Mouse (Mus musculus): ENCODE data around the gene Brca1. TPM values are rescaled to one million over a fixed set of nuclear protein-coding genes. Genes with fewer than 3 reads are reported as not detected.

Brca1 gene
- total RNA-seq (2023), result 7.2 to 8.9 TPM (median 8.0 TPM) in 4 replicates

DNA sequence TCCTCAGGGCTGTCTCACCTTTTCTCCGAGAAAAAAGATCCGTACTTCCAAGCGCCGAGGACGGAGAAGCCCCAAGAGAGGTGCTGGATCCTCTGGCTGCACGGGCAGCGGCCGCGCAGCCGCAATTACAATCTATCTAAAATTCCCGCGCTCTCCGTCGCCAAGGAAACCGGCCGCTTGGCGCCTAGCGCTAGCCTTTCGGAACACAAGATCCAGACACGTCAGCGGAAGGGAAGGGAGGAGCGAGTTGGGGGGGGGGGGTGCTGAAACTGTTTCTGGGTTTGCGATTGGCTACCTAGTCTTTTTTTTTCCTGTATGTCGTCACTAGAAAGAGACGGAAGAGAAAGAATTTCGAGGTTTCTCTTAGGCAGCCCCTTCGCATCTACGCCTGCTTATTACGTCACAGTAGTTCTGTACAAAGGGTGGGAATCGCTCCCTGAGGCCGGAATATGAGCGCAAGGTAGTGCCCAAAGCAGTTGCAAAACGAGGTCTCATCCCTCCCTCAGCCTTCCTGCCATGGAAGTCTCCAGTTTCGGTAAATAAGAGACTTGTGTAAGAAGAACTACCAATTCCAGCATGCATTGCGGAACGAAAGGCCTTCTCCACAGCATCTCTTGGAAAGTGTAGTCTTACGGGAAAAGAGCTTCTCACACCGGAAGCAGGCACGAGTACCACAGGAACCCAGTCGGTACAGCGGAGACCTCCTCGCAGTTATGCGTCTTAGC is at the start of gene Brca1, which contains the start of gene Nbr1:
Gene Brca1 (minus strand): TSS at position 205 of the 725 bp plus-strand sequence.
Gene Nbr1 (plus strand): TSS at position 399 of the 725 bp plus-strand sequence.

DNA sequence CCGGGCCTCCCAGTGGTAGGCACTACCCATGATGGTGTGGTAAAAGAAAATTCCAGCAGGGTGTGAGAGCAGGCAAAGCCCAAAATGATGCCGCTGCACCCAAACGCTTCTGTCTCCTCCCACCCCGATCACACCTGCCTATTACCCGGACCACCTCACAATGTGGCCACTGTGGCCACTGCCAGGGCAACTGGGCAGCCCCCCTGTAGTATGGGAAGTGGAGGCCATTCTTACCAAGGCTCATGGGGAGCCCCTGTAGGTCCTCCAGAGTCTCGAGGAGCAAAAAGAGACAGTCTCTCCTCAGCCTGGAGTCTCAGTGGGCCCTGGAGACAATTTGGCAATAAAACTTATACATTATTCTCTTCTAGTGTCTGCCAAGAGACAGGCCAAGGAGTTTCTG is 47.4 kb upstream of the Brca1 start, which contains the start of gene Gm11634:
Gene Gm11634 (minus strand): TSS at position 101 of the 400 bp plus-strand sequence.

DNA sequence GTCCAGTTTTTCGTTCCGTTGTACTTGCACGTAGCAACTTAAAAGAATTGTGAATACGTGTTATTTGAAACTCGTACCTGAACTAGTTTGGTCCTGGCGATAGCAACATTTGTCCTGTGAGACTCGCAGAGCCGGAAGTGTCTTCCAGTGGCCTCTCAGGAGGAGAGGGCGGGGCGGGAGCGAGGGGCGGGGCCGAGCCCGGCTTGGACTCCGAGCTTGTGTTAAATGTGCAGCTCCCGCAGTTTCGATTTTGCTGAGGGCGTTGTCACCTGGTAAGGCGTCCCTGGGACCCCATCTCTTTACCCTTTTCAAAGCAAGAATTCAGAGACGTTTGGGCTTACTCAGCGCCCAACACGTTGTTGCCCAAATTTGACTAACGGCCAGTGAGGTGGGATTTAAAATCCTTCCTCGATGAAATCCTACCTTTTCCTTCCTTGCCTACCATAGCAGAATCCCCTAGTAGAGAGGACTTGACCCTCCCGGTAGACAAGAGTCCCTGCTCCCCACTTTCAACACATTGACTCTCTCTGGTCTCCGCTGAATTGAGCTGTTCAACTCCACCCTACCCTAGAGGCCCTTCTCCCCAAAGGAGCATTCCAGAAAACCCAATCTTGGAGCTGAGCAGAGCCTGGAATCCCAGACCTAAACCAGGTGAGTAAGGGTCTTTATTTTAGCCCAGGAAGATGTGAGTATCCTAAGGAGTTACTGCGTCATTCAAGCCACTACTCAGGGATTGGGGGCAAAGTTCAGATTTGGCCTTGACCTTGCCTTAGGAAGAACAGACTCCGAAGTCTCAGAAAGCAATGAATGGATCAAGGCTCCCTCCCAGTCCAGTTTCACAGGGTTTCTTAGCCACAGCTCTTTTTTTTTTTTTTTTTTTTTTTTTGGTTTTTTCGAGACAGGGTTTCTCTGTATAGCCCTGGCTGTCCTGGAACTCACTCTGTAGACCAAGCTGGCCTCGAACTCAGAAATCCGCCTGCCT is 30.6 kb upstream of the Brca1 start, which contains the start of gene Tmem106a:
Gene Tmem106a (plus strand): TSS at position 189 of the 982 bp plus-strand sequence.

DNA sequence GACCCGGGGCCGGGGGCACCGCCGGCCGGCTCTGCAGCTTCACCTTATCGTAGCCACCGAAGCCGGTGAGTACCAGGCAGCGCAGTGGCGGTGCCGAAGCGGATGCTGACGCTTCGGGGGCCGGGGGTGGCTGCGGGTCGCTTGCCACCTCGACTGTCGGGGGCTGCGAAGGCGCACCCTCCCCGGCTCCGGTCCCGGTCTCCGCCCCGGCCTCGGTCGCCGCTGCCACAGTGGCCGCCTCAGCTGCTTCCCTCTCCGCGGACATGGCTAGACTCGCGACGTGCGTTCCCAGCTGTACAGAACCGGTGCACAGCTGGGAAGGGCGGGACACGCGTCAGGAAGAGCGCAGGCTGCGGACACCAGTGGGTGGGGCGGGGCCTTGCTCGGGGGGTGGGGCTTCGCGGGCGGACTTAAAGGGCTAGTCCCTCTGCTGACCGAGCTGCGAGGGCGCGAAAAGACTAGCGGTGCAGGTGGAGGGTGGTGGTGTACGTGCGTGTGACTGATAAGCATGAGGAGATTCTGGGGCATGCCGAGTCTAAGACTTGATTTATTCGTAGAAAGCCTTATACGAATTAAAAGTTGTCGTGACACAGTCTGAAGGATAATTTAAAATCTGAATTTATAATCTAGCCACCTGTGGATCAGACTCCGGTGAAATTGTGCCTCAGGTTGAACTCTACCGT is 85.7 kb downstream of the Brca1 start, which contains the start of gene Vat1:
Gene Vat1 (minus strand): TSS at position 362 of the 683 bp plus-strand sequence.

DNA sequence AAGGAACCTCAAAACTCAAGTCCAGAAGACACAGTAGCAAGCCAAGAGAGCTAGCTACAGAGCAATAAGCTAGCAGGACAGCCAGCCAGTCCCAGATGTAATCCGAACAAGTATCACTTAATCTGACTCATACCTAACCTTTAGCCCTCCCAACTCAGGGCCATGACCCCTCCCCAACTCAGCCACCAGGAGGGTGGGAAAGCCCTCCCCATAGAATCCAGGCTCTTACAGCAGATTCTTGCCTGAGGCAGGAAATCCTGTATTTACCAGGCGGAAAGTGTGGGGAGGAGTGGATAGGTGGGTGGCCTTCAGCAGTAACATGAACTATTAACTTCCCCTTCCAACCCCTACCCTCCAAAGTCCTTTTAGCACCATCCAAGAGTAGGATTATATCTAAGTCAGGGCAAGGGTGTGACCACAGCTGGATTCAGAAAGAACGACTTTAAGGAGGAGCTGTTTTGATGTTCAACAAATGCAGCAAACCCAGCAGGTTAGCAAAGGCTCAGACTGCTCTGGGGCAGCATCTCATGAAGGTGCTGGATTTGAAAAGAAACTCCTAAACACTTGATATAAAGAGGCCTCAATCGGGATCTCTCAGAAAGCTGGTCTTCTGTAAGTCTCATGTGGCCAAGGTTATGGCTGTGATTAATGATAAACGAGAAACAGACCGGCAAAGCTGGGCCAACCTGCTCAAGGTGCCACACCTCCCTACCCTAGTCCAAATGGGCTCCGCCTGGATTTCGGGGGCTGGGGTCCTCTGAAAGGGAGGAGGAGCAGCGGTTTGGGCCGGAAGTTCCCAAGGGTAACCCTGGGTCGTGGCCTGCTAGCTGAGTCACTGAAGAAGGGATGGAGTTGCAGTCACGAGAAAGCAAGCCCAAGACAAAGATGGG is 87.3 kb downstream of the Brca1 start, which contains the start of gene Rnd2:
Gene Rnd2 (plus strand): TSS at position 789 of the 890 bp plus-strand sequence.

DNA sequence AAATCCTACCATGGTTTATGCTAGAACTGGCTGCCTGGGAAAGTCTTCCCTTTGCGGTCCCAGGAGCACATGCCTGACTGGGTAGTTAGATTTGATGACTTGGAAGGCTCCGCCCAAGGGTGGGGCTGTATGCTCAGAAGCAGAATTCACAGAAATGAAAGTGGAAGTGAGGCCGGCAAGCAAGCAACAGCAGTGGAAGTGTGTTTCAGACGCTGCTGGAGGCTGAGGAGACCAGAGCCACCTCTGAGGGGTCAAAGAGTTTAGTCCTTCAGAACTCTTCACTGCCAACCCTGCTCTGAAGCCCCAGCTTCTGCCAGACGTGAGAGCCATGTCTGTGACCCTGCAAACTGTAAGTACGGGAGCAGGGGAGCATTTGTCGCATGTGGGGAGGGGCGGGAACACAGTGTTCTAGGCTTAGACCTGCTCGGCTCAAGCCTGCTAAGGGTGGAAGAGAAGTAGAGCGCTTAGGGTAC is 103.4 kb downstream of the Brca1 start, which contains the start of gene Ifi35:
Gene Ifi35 (plus strand): TSS at position 134 of the 473 bp plus-strand sequence.

DNA sequence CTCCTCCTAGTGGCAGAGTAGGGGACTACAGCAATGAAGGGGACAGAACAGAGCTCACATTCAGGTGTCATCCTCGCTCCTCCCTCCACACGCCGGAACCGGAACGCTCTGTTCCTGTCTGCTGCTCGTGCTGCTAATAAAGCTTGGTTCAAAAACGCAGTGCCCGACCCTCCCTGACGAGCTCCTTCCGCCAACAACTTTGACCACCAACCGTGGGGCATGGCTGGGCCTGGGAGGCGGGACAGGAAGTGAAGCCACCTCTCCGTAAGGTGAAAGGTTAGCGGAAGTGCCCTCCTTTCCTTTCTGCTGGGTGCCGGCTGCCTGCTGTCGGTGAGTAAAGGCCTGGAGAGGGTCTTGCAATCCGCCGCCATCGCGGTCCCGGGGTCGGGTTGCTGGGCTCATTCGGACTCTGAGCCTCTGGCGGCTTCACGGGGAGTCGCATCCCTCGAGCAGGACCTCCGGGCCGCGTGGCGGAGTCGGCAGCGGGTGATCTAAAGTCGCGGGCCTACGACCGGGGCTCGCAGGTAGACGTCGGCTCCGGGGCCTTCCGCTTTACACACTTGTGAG is 109.5 kb downstream of the Brca1 start, which contains the start of gene Rpl27:
Gene Rpl27 (plus strand): TSS at position 172 of the 567 bp plus-strand sequence.

Other genes with a start within 250 kb of the Brca1 start
- 181 to 201 TPM (median 186 TPM) in 4 replicates for gene Becn1, start 249.7 kb downstream of the Brca1 start, total RNA-seq (2023)
- 136 to 141 TPM (median 140 TPM) in 4 replicates for gene Psme3, start 235.7 kb downstream of the Brca1 start, total RNA-seq (2023)
- 13.9 to 14.7 TPM (median 14.2 TPM) in 4 replicates for gene Aoc2, start 226.9 kb downstream of the Brca1 start, total RNA-seq (2023)
- 0.28 to 0.64 TPM (median 0.60 TPM) in 4 replicates for gene Aoc3, start 221.3 kb downstream of the Brca1 start, total RNA-seq (2023)
- not detected in 4 replicates for gene G6pc, start 184.4 kb downstream of the Brca1 start, total RNA-seq (2023)
- 21.0 to 29.1 TPM (median 23.2 TPM) in 4 replicates for gene Aarsd1, start 134.3 kb downstream of the Brca1 start, total RNA-seq (2023)
- gene Gm27029, start 127.2 kb downstream of the Brca1 start, total RNA-seq (2023), result 0.63 to 1.1 TPM (median 0.92 TPM) in 4 replicates
- gene Rundc1, start 126.9 kb downstream of the Brca1 start, total RNA-seq (2023), result 19.6 to 22.2 TPM (median 21.1 TPM) in 4 replicates
- 1.7 to 3.6 TPM (median 1.8 TPM) in 4 replicates for gene Ptges3l, start 126.6 kb downstream of the Brca1 start, total RNA-seq (2023)
- gene Rpl27, start 109.7 kb downstream of the Brca1 start, total RNA-seq (2023), result 121 to 138 TPM (median 128 TPM) in 4 replicates
- gene Ifi35, start 103.5 kb downstream of the Brca1 start, total RNA-seq (2023), result 63.3 to 70.8 TPM (median 65.7 TPM) in 4 replicates
- gene Rnd2, start 87.0 kb downstream of the Brca1 start, total RNA-seq (2023), result 0.53 to 0.75 TPM (median 0.63 TPM) in 4 replicates
- 15.8 to 19.6 TPM (median 17.8 TPM) in 4 replicates for gene Vat1, start 85.7 kb downstream of the Brca1 start, total RNA-seq (2023)
- gene Nbr1, start 194 bp upstream of the Brca1 start, total RNA-seq (2023), result 130 to 160 TPM (median 142 TPM) in 4 replicates
- gene Tmem106a, start 30.3 kb upstream of the Brca1 start, total RNA-seq (2023), result 5.5 to 7.0 TPM (median 6.3 TPM) in 4 replicates
- not detected in 4 replicates for gene Gm11634, start 47.3 kb upstream of the Brca1 start, total RNA-seq (2023)
- 39.2 to 47.8 TPM (median 45.5 TPM) in 4 replicates for gene Rdm1, start 75.2 kb upstream of the Brca1 start, total RNA-seq (2023)
- gene Arl4d, start 113.6 kb upstream of the Brca1 start, total RNA-seq (2023), result 1.1 to 2.3 TPM (median 2.1 TPM) in 4 replicates
- 75.8 to 84.7 TPM (median 83.5 TPM) in 4 replicates for gene Dhx8, start 181.0 kb upstream of the Brca1 start, total RNA-seq (2023)
- not detected in 4 replicates for gene Etv4, start 233.4 kb upstream of the Brca1 start, total RNA-seq (2023)

All from B cell, adult 62 days (primary cell).